Mouse (Mus musculus) testis, adult 10 weeks (tissue): Measurements from ENCODE around the gene Mettl27. TPM values are rescaled to one million over a fixed set of nuclear protein-coding genes. Genes with fewer than 3 reads are reported as not detected.

Source experiments
- polyA plus RNA-seq: library from polyadenylated mRNA; stranded (reverse); fragments of 350-450 nt; fragmentation: Illumina TruSeq; extraction: RNeasy Lipid Tissue Mini Kit (QIAGEN cat#74804); gene quantifications from one replicate; pipeline ENCODE4 v1.2.3, GENCODE M21; 2014; ENCODE audit warnings: low read depth, low replicate concordance

Gene Mettl27
- 4.6 TPM for polyA plus RNA-seq

GRCm38 (mm10) chr5:134932179-134932902, at the start of gene Mettl27:
Gene Mettl27 (plus strand): TSS chr5:134932368.

DNA sequence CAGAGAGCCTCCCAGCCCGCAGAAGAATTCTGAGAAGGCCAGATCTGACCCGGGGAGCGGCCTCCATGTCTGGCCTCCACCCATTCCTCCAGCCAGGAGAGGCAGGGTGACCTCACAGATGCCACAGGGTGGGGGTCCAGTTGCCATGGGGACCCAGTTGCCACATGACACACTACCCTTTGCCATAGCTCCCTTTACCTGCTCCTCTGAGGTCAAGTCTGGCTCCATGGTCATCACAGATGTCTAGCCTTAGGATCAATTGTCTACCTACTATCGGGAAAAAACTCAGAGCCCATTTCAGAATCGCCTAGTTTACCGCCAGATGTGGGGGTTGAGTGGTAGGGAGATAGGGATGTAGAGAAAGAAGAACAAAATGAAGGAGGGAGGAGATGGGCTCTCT, 25.5 kb upstream of the Mettl27 start, which contains the start of gene Tmem270:
Tmem270 (minus strand) TSS at position 101 of the 400 bp plus-strand sequence.

DNA sequence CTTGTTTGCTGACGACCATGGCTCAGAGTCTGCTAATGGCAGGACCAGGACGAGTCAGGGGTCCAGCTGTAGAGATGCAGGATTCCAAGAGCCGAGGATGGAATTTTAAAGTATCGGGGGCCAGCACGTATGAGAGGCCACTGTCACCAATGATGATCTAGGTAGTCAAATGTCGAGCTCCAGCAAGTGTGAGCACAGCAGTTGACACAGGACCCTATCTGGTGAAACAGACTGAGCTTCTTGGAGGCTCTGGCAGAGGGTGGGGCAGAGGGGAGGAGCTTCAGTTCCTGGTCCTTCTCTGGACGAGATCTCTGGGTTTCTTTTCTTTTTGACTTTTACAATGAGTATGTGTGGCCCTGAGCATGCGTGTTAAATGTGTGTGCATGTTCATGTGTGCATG, 16.9 kb upstream of the Mettl27 start, which contains the start of gene Cldn13:
Cldn13 (minus strand) TSS at position 216 of the 400 bp plus-strand sequence.

GRCm38 (mm10) chr5:134946857-134947255, 14.7 kb downstream of the Mettl27 start, which contains the start of gene Cldn4:
Gene Cldn4 (minus strand): TSS chr5:134946934.

DNA sequence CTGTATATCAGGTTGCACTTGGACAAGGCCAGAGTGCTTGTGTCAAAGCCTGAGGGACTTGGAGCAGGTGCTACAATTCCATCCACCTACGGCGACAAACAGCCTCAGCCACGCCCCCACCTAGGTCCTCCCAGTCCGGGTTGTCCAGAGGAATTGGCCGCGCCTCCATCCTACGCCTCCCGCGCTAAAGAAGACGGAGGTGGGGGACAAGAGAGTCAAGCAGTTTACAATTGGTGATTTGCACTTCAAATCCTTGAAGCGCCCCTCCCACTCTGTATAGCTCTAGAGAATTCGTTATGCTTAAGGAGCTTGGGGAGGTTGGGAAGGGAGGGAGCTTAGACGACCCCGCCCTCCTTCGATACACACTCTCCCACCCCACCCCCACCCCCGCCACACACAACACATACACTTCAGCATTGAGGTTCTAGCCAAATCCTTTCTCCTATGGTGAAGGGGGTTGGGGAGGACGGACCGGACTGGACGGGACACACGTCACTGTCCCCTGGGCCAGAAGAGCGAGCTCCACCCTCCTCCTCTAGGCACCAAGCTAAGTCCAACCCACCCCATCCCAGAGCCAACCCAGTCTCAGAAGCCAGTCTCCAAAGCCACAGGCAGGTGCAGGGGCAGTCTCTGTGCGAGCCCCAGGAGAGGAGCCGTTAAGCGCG, 53.6 kb downstream of the Mettl27 start, which contains the start of gene Cldn3:
Cldn3 (plus strand) TSS at position 582 of the 665 bp plus-strand sequence.

Other genes with a start within 250 kb of the Mettl27 start
- 1.6 TPM for gene Limk1, start 243.8 kb upstream of the Mettl27 start, polyA plus RNA-seq
- 0.38 TPM for gene Eln, start 185.0 kb upstream of the Mettl27 start, polyA plus RNA-seq
- 0.52 TPM for gene Tmem270, start 25.6 kb upstream of the Mettl27 start, polyA plus RNA-seq
- 3.1 TPM for gene Cldn13, start 16.8 kb upstream of the Mettl27 start, polyA plus RNA-seq
- not detected for gene Cldn4, start 14.6 kb downstream of the Mettl27 start, polyA plus RNA-seq
- not detected for gene Cldn3, start 53.8 kb downstream of the Mettl27 start, polyA plus RNA-seq
- gene Abhd11, start 76.8 kb downstream of the Mettl27 start, polyA plus RNA-seq: 7.4 TPM
- not detected for gene Stx1a, start 91.1 kb downstream of the Mettl27 start, polyA plus RNA-seq
- gene Dnajc30, start 131.8 kb downstream of the Mettl27 start, polyA plus RNA-seq: 10.2 TPM
- gene Bud23, start 132.6 kb downstream of the Mettl27 start, polyA plus RNA-seq: 9.1 TPM
- gene Vps37d, start 145.9 kb downstream of the Mettl27 start, polyA plus RNA-seq: not detected
- gene Mlxipl, start 157.5 kb downstream of the Mettl27 start, polyA plus RNA-seq: 1.1 TPM
- 12.1 TPM for gene Tbl2, start 217.3 kb downstream of the Mettl27 start, polyA plus RNA-seq
- gene Bcl7b, start 235.9 kb downstream of the Mettl27 start, polyA plus RNA-seq: 13.1 TPM